Mouse (Mus musculus) kidney, postnatal 0 days (tissue): ENCODE results near the gene Ttn. TPM values are rescaled to one million over a fixed set of nuclear protein-coding genes. Genes with fewer than 3 reads are reported as not detected.

Experiments used
- ATAC-seq: fragments of 200-750 bp; cut with Nextera tagmentation; replicated peaks from 2 replicates; pipeline ENCODE4 v1.8.0; 2017; ENCODE audit warnings: low read depth, moderate number of reproducible peaks, moderate TSS enrichment, moderate library complexity; ENCODE audit not compliant: low FRiP score
- DNase-seq: peaks from one replicate; pipeline ENCODE4 v3.0.0-alpha.2; 2016; ENCODE audit warnings: low spot score
- H3K27ac ChIP-seq: fragments of 300-500 bp; sonication (generic); 2 replicates; pipeline ENCODE4 v1.5.1; 2014; ENCODE audit warnings: mild to moderate bottlenecking
- H3K27me3 ChIP-seq: fragments of 300-500 bp; sonication (generic); 2 replicates; pipeline ENCODE4 v1.6.1; 2014; ENCODE audit warnings: low read length, mixed read lengths; ENCODE audit not compliant: insufficient read depth
- H3K36me3 ChIP-seq: fragments of 300-500 bp; sonication (generic); 2 replicates; pipeline ENCODE4 v1.6.1; 2014; ENCODE audit warnings: low read length, mixed read lengths; ENCODE audit not compliant: insufficient read depth
- H3K4me1 ChIP-seq: fragments of 300-500 bp; sonication (generic); replicated peaks from 2 replicates; pipeline ENCODE4 v1.6.1; 2014; ENCODE audit warnings: antibody characterized with exemption, low read length, mixed read lengths; ENCODE audit not compliant: insufficient read depth
- H3K4me2 ChIP-seq: fragments of 300-500 bp; sonication (generic); 2 replicates; pipeline ENCODE4 v1.6.1; 2014; ENCODE audit warnings: mild to moderate bottlenecking, low read length, moderate library complexity, mixed read lengths
- H3K4me3 ChIP-seq: fragments of 300-500 bp; sonication (generic); replicated peaks from 2 replicates; pipeline ENCODE4 v1.5.1; 2014; ENCODE audit warnings: low read depth, low read length
- H3K9ac ChIP-seq: fragments of 300-500 bp; sonication (generic); 2 replicates; pipeline ENCODE4 v1.6.1; 2014; ENCODE audit warnings: low read depth, low read length
- H3K9me3 ChIP-seq: fragments of 300-500 bp; sonication (generic); replicated peaks from 2 replicates; pipeline ENCODE4 v1.6.1; 2016; ENCODE audit warnings: low read length, inconsistent platforms, mixed read lengths
- CTCF ChIP-seq: IDR thresholded peaks from 2 replicates; pipeline ENCODE4 v1.5.1; 2016; ENCODE audit warnings: antibody characterized with exemption, low read depth, mild to moderate bottlenecking, moderate library complexity
- WGBS: fragments of 180-500 bp; shearing (Covaris S2); extraction: QIAGEN DNeasy Blood & Tissue Kit; methylation state at CpG from one replicate; pipeline ENCODE4 v1.1.7; 2014; 5-methylcytosine and 5-hydroxymethylcytosine counted together
- polyA plus RNA-seq: library from polyadenylated mRNA; unstranded; fragments of >200 nt; fragmentation: Nextera tagmentation; extraction: Ambion mirVana; gene quantifications from 2 replicates; pipeline ENCODE4 v1.2.1, GENCODE M21; 2015

The Ttn gene
- polyA plus RNA-seq, 1 experiment from 2014 or later: 0.14 TPM

DNA sequence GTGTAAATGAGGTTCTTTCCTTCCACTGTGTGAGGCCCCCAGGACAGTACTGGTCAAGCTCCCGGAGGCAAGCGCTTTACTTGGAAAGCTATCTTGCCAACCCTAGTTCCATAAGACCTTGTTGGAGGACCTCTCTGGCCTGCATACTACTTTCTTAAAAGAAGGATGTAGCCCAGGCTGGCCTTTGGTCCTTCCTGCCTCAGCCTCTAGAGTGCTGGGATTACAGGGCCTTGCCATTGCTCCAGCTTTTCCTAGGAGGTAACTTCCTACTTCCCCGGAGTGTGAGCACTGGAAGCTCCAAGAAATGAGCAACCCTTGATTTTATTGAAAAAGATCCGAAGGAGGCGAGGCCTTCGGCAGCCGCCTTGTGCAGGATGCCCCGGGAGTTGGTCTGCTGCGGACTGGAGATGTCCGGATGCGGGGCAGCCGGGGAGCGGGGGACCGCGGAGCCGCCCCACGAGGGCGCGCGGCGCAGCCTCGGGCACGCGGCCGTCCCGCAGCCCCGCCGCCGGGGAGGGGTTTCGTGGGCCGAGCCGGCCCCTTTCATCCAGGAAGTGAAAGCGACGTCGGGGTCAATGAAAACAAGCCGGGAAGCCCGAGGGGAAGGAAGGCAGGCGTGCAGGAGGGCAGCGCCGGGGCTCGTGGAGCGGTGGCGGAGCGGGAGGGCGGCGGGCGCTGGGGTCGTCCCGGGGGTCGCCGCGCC is 307.5 kb downstream of the Ttn start, which contains the start of gene Plekha3:
Gene Plekha3 (plus strand): TSS at position 557 of the 703 bp plus-strand sequence.
- Histone ChIP-seq H3K27ac (peak within 1 kb of the TSS; percentile 89), H3K4me2 (peak within 1 kb of the TSS; percentile 60), H3K4me1 (peaks cover 11% of the 10 kb centered on the region; the same call in 1 of the 2 replicates), H3K36me3 (0 out of 2 replicates have a peak, but pooled peaks cover 3% of the 10 kb centered on the region), H3K4me3 (peak within 1 kb of the TSS; percentile 83), H3K27me3 (no peaks in the 10 kb centered on the region), H3K9ac (peak within 1 kb of the TSS; percentile 88), H3K9me3 (no peaks in the 10 kb centered on the region)
- DNase-seq (peak; percentile 94), ATAC-seq (peak; percentile 64)
- no peak for TF ChIP-seq CTCF
- 5% methylated on average over 42 of the region's 52 CpGs for WGBS

DNA sequence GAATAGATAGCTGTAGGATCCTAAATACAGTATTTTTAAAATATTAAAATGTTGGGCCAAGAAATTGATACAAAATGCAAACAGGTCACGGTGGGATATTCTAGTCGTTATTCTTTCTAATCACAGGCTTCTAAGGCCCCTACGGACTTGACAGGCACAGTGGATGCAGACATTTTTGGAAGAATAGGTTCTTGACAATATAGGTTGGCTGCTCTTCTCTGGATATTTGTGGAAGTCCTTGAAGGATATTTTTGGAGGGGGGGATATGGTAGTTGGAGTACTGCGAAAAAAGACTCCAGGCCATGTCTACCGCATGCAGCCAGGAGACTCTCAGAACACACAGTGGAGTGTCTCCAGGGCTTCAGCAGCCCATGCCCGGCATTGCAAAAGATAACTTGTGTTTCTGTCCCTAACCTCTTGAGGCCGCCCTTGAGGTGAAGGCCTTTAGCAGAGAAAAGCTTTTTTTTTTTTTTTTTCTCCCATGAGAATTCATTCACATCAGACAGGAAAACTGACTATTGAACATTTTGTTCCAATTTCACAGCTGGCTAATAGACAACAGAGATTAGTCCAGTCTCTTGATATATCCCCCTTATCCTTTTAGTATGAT is 308.8 kb downstream of the Ttn start:
- H3K4me1 ChIP-seq: peaks cover 11% of the 10 kb centered on the region; the same call in 1 of the 2 replicates
- H3K27ac ChIP-seq: peak overlapping the region; percentile 88
- H3K4me2 ChIP-seq: peak overlapping the region; percentile 70
- ATAC-seq (no peak), DNase-seq (peak; percentile 69)
- 0 out of 2 replicates have a peak, but pooled peaks cover 7% of the 10 kb centered on the region for H3K36me3 ChIP-seq
- H3K27me3 ChIP-seq: no peaks in the 10 kb centered on the region
- TF ChIP-seq CTCF: peak; percentile 50; the same call in 1 of the 2 replicates
- 47% methylated on average over 7 of the region's 7 CpGs for WGBS
- H3K4me3 ChIP-seq: peak overlapping the region; percentile 50; the same call in 1 of the 2 replicates
- H3K9ac ChIP-seq: no peak overlapping the region
- H3K9me3 ChIP-seq: no peaks in the 10 kb centered on the region

GRCm38 (mm10) chr2:76672966-76673392 is 309.4 kb downstream of the Ttn start, which contains the start of gene Fkbp7:
Gene Fkbp7, minus strand, starts transcription at chr2:76673116.
- no peak for TF ChIP-seq CTCF
- Histone ChIP-seq H3K4me3 (peak within 1 kb of the TSS; percentile 50), H3K4me1 (peaks cover 11% of the 10 kb centered on the region; the same call in 1 of the 2 replicates), H3K27me3 (no peaks in the 10 kb centered on the region), H3K9ac (peak within 1 kb of the TSS; percentile 63), H3K27ac (peak within 1 kb of the TSS; percentile 88), H3K4me2 (peak within 1 kb of the TSS; percentile 70), H3K36me3 (0 out of 2 replicates have a peak, but pooled peaks cover 4% of the 10 kb centered on the region), H3K9me3 (no peaks in the 10 kb centered on the region)
- DNase-seq (peak; percentile 95), ATAC-seq (peak; percentile 93)
- WGBS: 2% methylated on average over 17 of the region's 17 CpGs

- Histone ChIP-seq H3K4me3 (peak overlapping the region; percentile 50), H3K27ac (peak overlapping the region; percentile 88), H3K36me3 (0 out of 2 replicates have a peak, but pooled peaks cover 4% of the 10 kb centered on the region), H3K27me3 (no peaks in the 10 kb centered on the region), H3K4me2 (peak overlapping the region; percentile 70), H3K9ac (peak overlapping the region; percentile 63), H3K4me1 (peaks cover 11% of the 10 kb centered on the region; the same call in 1 of the 2 replicates), H3K9me3 (no peaks in the 10 kb centered on the region)
- DNase-seq (peak; percentile 44), ATAC-seq (no peak)
- WGBS: 7% methylated on average over 9 of the region's 9 CpGs
- TF ChIP-seq CTCF: no peak
Observed at GRCm38 (mm10) chr2:76672134-76672745, 310.1 kb downstream of the Ttn start.

DNA sequence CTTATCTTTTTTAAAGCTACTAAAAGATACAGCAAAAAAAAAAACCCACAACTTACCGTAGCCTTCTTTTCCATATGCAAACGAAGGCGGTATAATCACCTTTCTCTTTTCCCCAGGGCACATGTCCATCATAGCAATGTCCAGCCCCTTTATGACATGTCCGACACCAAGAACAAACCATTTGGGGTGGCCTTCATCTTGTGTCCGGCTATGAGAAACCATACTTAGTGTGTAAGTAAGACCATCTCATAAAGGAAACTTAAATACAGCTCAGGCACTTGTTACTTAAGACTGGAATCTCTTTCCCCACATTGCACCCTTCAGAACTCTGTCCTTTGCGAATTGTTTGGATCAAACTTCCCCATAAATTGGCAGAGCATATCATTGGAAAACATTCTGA is 310.7 kb downstream of the Ttn start:
- Histone ChIP-seq H3K27me3 (no peaks in the 10 kb centered on the region), H3K4me2 (peak overlapping the region; percentile 70), H3K9me3 (no peaks in the 10 kb centered on the region), H3K36me3 (0 out of 2 replicates have a peak, but pooled peaks cover 4% of the 10 kb centered on the region), H3K4me3 (peak overlapping the region; percentile 50; the same call in 1 of the 2 replicates), H3K27ac (0 out of 2 replicates have a peak overlapping the region, but pooled peaks have one; percentile 88), H3K9ac (0 out of 2 replicates have a peak overlapping the region, but pooled peaks have one; percentile 63), H3K4me1 (peaks cover 10% of the 10 kb centered on the region; the same call in 1 of the 2 replicates)
- ATAC-seq (no peak), DNase-seq (no peak)
- no peak for TF ChIP-seq CTCF
- whole genome bisulfite sequencing: 72% methylated on average over 6 of the region's 6 CpGs

GRCm38 (mm10) chr2:76667200-76667599 is 315.1 kb downstream of the Ttn start:
- WGBS: 67% methylated on average over 5 of the region's 5 CpGs
- Histone ChIP-seq H3K4me2 (no peak overlapping the region), H3K4me1 (peaks cover 4% of the 10 kb centered on the region; the same call in 1 of the 2 replicates), H3K27me3 (no peaks in the 10 kb centered on the region), H3K4me3 (no peak overlapping the region), H3K9ac (no peak overlapping the region), H3K36me3 (0 out of 2 replicates have a peak, but pooled peaks cover 8% of the 10 kb centered on the region), H3K27ac (no peak overlapping the region), H3K9me3 (no peaks in the 10 kb centered on the region)
- ATAC-seq (no peak), DNase-seq (no peak)
- TF ChIP-seq CTCF: no peak
